Mouse (Mus musculus): ENCODE measurements around the gene Ntn4. TPM values are rescaled to one million over a fixed set of nuclear protein-coding genes. Genes with fewer than 3 reads are reported as not detected.
"Not testable (repeated sequence)": the region's sequence is repeated elsewhere in the genome, so short reads cannot be mapped to it uniquely, and the experiment has no call there.

Gene Ntn4
- polyA plus RNA-seq, 1 experiment from 2014 or later, result 1.2 TPM

- no peak overlapping the region for H3K9ac ChIP-seq
- H3K4me3 ChIP-seq, result no peak overlapping the region
- no peak overlapping the region for H3K4me2 ChIP-seq
- ATAC-seq (ENCODE audit: low FRiP score), result no peak
- no peak overlapping the region for H3K27ac ChIP-seq
- H3K9me3 ChIP-seq, result no peaks in the 10 kb centered on the region
- H3K36me3 ChIP-seq, result no peaks in the 10 kb centered on the region
- no peaks in the 10 kb centered on the region for H3K27me3 ChIP-seq
- WGBS, result 76% methylated on average over 3 of the region's 3 CpGs
- H3K4me1 ChIP-seq (replicated peaks), result no peaks in the 10 kb centered on the region
Observed at GRCm38 (mm10) chr10:93666996-93667395, 26.5 kb downstream of the Ntn4 start.

GRCm38 (mm10) chr10:93672646-93673479 is 32.4 kb downstream of the Ntn4 start:
- Histone ChIP-seq H3K9me3 (peaks cover 5% of the 10 kb centered on the region; the same call in 1 of the 2 replicates), H3K27ac (no peak overlapping the region), H3K4me3 (no peak overlapping the region), H3K4me1 (replicated peaks) (no peaks in the 10 kb centered on the region), H3K27me3 (no peaks in the 10 kb centered on the region), H3K4me2 (no peak overlapping the region), H3K36me3 (peaks cover 5% of the 10 kb centered on the region; the same call in 1 of the 2 replicates), H3K9ac (no peak overlapping the region)
- ATAC-seq (ENCODE audit: low FRiP score), result no peak
- 83% methylated on average over 22 of the region's 22 CpGs for WGBS

GRCm38 (mm10) chr10:93679191-93680007 is 38.9 kb downstream of the Ntn4 start:
- Histone ChIP-seq H3K9me3 (peaks cover 5% of the 10 kb centered on the region; the same call in 1 of the 2 replicates), H3K4me1 (replicated peaks) (peaks cover 20% of the 10 kb centered on the region), H3K36me3 (peaks cover 20% of the 10 kb centered on the region), H3K27ac (no peak overlapping the region), H3K4me3 (0 out of 2 replicates have a peak overlapping the region, but pooled peaks have one; percentile 19), H3K9ac (peak overlapping the region; percentile 52), H3K4me2 (peak overlapping the region; percentile 43), H3K27me3 (no peaks in the 10 kb centered on the region)
- ATAC-seq (ENCODE audit: low FRiP score), result peak; percentile 71
- WGBS, result 44% methylated on average over 19 of the region's 19 CpGs

GRCm38 (mm10) chr10:93680680-93681377 is 40.3 kb downstream of the Ntn4 start:
- no peak overlapping the region for H3K4me3 ChIP-seq
- no peak overlapping the region for H3K27ac ChIP-seq
- H3K4me1 ChIP-seq (replicated peaks), result peaks cover 20% of the 10 kb centered on the region
- 59% methylated on average over 6 of the region's 6 CpGs for WGBS
- no peak overlapping the region for H3K4me2 ChIP-seq
- H3K36me3 ChIP-seq, result peaks cover 17% of the 10 kb centered on the region
- no peak for ATAC-seq (ENCODE audit: low FRiP score)
- no peak overlapping the region for H3K9ac ChIP-seq
- no peaks in the 10 kb centered on the region for H3K27me3 ChIP-seq
- no peaks in the 10 kb centered on the region for H3K9me3 ChIP-seq

GRCm38 (mm10) chr10:93682185-93682747 is 41.8 kb downstream of the Ntn4 start:
- Histone ChIP-seq H3K4me1 (replicated peaks) (peaks cover 20% of the 10 kb centered on the region), H3K9ac (no peak overlapping the region), H3K4me2 (no peak overlapping the region), H3K27me3 (no peaks in the 10 kb centered on the region), H3K27ac (no peak overlapping the region), H3K4me3 (no peak overlapping the region), H3K36me3 (peaks cover 17% of the 10 kb centered on the region), H3K9me3 (no peaks in the 10 kb centered on the region)
- ATAC-seq (ENCODE audit: low FRiP score), result no peak
- 93% methylated on average over 18 of the region's 18 CpGs for WGBS

- WGBS, result 90% methylated on average over 7 of the region's 7 CpGs
- Histone ChIP-seq H3K36me3 (peaks cover 17% of the 10 kb centered on the region), H3K4me1 (replicated peaks) (peaks cover 20% of the 10 kb centered on the region), H3K4me2 (no peak overlapping the region), H3K27ac (no peak overlapping the region), H3K4me3 (no peak overlapping the region), H3K27me3 (no peaks in the 10 kb centered on the region), H3K9me3 (no peaks in the 10 kb centered on the region), H3K9ac (no peak overlapping the region)
- no peak for ATAC-seq (ENCODE audit: low FRiP score)
Observed at GRCm38 (mm10) chr10:93683185-93683584, 42.7 kb downstream of the Ntn4 start.

- ATAC-seq (ENCODE audit: low FRiP score), result no peak
- H3K36me3 ChIP-seq, result peaks cover 17% of the 10 kb centered on the region
- 92% methylated on average over 4 of the region's 4 CpGs for WGBS
Observed at GRCm38 (mm10) chr10:93683896-93684295, 43.4 kb downstream of the Ntn4 start.

GRCm38 (mm10) chr10:93685416-93685815 is 44.9 kb downstream of the Ntn4 start:
- peaks cover 17% of the 10 kb centered on the region for H3K36me3 ChIP-seq
- H3K9ac ChIP-seq; H3K9me3 ChIP-seq; H3K4me3 ChIP-seq; H3K4me2 ChIP-seq; H3K27me3 ChIP-seq; ATAC-seq (ENCODE audit: low FRiP score); H3K4me1 ChIP-seq (replicated peaks); H3K27ac ChIP-seq: not testable (repeated sequence)
- 94% methylated on average over 3 of the region's 3 CpGs for WGBS

More at GRCm38 (mm10) chr10:93683896-93684295, 43.4 kb downstream of the Ntn4 start:
- H3K9ac ChIP-seq, result no peak overlapping the region
- H3K9me3 ChIP-seq, result no peaks in the 10 kb centered on the region
- no peak overlapping the region for H3K4me2 ChIP-seq
- peaks cover 19% of the 10 kb centered on the region for H3K4me1 ChIP-seq (replicated peaks)
- H3K4me3 ChIP-seq, result no peak overlapping the region
- no peak overlapping the region for H3K27ac ChIP-seq
- H3K27me3 ChIP-seq, result no peaks in the 10 kb centered on the region

GRCm38 (mm10) chr10:93686579-93686978 is 46.1 kb downstream of the Ntn4 start:
- H3K4me3 ChIP-seq, result no peak overlapping the region
- WGBS, result 98% methylated on average over 6 of the region's 6 CpGs
- H3K9ac ChIP-seq, result no peak overlapping the region
- H3K27me3 ChIP-seq, result no peaks in the 10 kb centered on the region
- no peak overlapping the region for H3K4me2 ChIP-seq
- no peaks in the 10 kb centered on the region for H3K9me3 ChIP-seq
- no peak for ATAC-seq (ENCODE audit: low FRiP score)
- H3K27ac ChIP-seq, result no peak overlapping the region
- peaks cover 17% of the 10 kb centered on the region for H3K36me3 ChIP-seq
- no peaks in the 10 kb centered on the region for H3K4me1 ChIP-seq (replicated peaks)

GRCm38 (mm10) chr10:93687781-93688180 is 47.3 kb downstream of the Ntn4 start:
- Histone ChIP-seq H3K27me3 (no peaks in the 10 kb centered on the region), H3K9me3 (no peaks in the 10 kb centered on the region), H3K4me2 (no peak overlapping the region), H3K4me1 (replicated peaks) (no peaks in the 10 kb centered on the region), H3K27ac (no peak overlapping the region), H3K9ac (no peak overlapping the region), H3K36me3 (peaks cover 14% of the 10 kb centered on the region), H3K4me3 (no peak overlapping the region)
- 94% methylated on average over 3 of the region's 3 CpGs for WGBS
- no peak for ATAC-seq (ENCODE audit: low FRiP score)

- H3K4me3 ChIP-seq, result no peak overlapping the region
- no peak overlapping the region for H3K4me2 ChIP-seq
- ATAC-seq (ENCODE audit: low FRiP score), result no peak
- no peak overlapping the region for H3K27ac ChIP-seq
- no peaks in the 10 kb centered on the region for H3K4me1 ChIP-seq (replicated peaks)
- 87% methylated on average over 26 of the region's 26 CpGs for WGBS
- H3K36me3 ChIP-seq, result peaks cover 6% of the 10 kb centered on the region
- H3K9me3 ChIP-seq, result no peaks in the 10 kb centered on the region
- no peaks in the 10 kb centered on the region for H3K27me3 ChIP-seq
- no peak overlapping the region for H3K9ac ChIP-seq
Observed at GRCm38 (mm10) chr10:93688306-93689171, 48.1 kb downstream of the Ntn4 start.
